Mouse (Mus musculus) E14TG2a.4 (cell line): Measurements from ENCODE around the gene Setd3.

Experiments used
- H3K27me3 ChIP-seq: 2 replicates; pipeline ENCODE4 v1.6.1; 2014; ENCODE audit warnings: low read length, control low read depth; ENCODE audit not compliant: insufficient read depth
- H3K36me3 ChIP-seq: 2 replicates; pipeline ENCODE4 v1.6.1; 2014; ENCODE audit warnings: low read length, control low read depth; ENCODE audit not compliant: insufficient read depth
- H3K4me1 ChIP-seq: replicated peaks from 2 replicates; pipeline ENCODE4 v1.6.1; 2014; ENCODE audit warnings: low read depth, low read length, control low read depth
- H3K4me3 ChIP-seq: replicated peaks from 2 replicates; pipeline ENCODE4 v1.5.1; 2014; ENCODE audit warnings: mild to moderate bottlenecking, low read length
- H3K9me3 ChIP-seq: 2 replicates; pipeline ENCODE4 v1.6.1; 2014; ENCODE audit warnings: low read length, control low read depth
- CTCF ChIP-seq: conservative IDR thresholded peaks from 2 replicates; pipeline ENCODE4 v1.5.1; 2014; ENCODE audit warnings: low read length
- NANOG ChIP-seq: IDR thresholded peaks from 2 replicates; pipeline ENCODE4 v1.6.1; 2014; ENCODE audit warnings: borderline replicate concordance, low read length, mixed read lengths
- POU5F1 ChIP-seq: IDR thresholded peaks from 2 replicates; pipeline ENCODE4 v1.6.1; 2014; ENCODE audit warnings: low read length, borderline replicate concordance

The Setd3 gene

DNA sequence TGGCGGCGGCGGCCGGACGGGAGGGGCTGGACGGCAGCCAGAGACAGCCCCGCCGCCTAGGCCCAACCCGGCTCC is at the start of gene Setd3:
Gene Setd3 (minus strand): TSS at position 69 of the 75 bp plus-strand sequence.
- Histone ChIP-seq H3K9me3 (no peaks in the 10 kb centered on the region), H3K36me3 (peaks cover 32% of the 10 kb centered on the region), H3K4me3 (peak within 1 kb of the TSS; percentile 100), H3K4me1 (peaks cover 31% of the 10 kb centered on the region), H3K27me3 (no peaks in the 10 kb centered on the region)
- no peak for TF ChIP-seq POU5F1
- no peak for TF ChIP-seq NANOG
- TF ChIP-seq CTCF = no peak

DNA sequence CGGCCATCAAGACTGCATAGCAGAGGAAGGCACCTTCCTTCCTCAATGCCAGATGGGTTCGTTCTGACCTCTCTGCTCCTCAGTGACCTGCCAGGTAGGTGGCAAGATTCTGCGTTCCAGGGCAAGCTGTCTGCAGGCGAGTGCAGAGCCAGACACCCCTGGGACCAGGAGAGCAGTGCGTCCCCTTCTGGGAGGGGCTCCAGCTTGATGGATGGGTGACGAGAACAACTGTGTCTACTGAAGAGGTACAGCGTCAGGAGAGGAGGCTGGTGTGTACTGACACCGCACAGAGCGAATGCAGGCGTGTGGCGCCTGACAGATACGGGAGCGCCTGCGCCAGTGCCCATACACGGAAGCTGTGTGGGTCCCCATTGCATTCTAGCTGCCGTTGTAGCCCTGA is 48.4 kb upstream of the Setd3 start:
- Histone ChIP-seq H3K27me3 (no peaks in the 10 kb centered on the region), H3K4me1 (peaks cover 71% of the 10 kb centered on the region), H3K36me3 (0 out of 2 replicates have a peak, but pooled peaks cover 2% of the 10 kb centered on the region), H3K9me3 (no peaks in the 10 kb centered on the region), H3K4me3 (no peak overlapping the region)
- TF ChIP-seq CTCF (no peak), POU5F1 (no peak), NANOG (no peak)

DNA sequence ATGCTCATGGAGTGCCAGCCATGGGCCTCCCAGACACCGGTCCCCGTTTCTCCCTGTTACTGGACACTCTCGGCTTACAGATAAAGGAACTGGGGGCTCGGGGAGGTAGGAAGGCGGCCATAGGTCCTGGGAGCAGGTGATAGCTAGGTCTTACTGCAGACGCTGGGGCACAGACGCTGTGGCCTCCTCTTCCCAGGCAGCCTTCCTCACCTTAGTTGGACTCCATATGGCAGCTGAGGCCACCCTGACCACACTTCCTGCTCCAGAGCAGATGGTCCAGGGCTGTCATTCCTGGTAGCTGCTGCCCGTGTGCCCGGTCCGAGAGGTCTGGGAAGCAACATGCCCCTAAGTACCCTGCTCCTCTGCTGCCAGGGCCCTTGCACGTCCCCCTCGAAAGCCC is 47.8 kb upstream of the Setd3 start:
- no peaks in the 10 kb centered on the region for H3K9me3 ChIP-seq
- peaks cover 70% of the 10 kb centered on the region for H3K4me1 ChIP-seq
- H3K36me3 ChIP-seq = 0 out of 2 replicates have a peak, but pooled peaks cover 2% of the 10 kb centered on the region
- H3K4me3 ChIP-seq = no peak overlapping the region
- TF ChIP-seq POU5F1 = no peak
- TF ChIP-seq CTCF = no peak
- TF ChIP-seq NANOG = no peak
- no peaks in the 10 kb centered on the region for H3K27me3 ChIP-seq

DNA sequence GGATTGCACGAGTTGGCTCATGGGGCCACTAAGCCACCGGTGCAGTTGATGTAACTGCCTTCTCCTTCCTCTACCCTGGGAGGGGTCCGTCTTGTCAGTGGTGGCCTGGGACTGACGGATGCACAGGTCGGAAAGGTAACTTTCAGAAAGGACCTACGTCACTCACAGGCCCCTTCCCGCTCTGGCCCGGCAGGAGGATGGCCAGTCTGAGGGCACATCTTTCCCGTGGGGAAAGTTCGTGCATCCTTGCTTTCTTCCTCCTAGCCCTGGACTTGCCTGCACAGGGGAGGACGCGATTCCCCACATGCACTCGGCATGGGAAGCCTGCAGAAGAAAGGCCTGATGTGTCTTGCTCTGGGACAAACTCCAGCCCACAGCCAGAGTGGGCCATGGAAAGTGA is 47.1 kb upstream of the Setd3 start:
- no peaks in the 10 kb centered on the region for H3K27me3 ChIP-seq
- H3K9me3 ChIP-seq = no peaks in the 10 kb centered on the region
- H3K4me3 ChIP-seq = no peak overlapping the region
- H3K4me1 ChIP-seq = peaks cover 68% of the 10 kb centered on the region
- TF ChIP-seq POU5F1 (no peak), NANOG (no peak), CTCF (no peak)
- H3K36me3 ChIP-seq = 0 out of 2 replicates have a peak, but pooled peaks cover 7% of the 10 kb centered on the region

- H3K9me3 ChIP-seq = no peaks in the 10 kb centered on the region
- no peak for TF ChIP-seq POU5F1
- no peak for TF ChIP-seq NANOG
- TF ChIP-seq CTCF = no peak
- peaks cover 68% of the 10 kb centered on the region for H3K4me1 ChIP-seq
- H3K4me3 ChIP-seq = no peak overlapping the region
- no peaks in the 10 kb centered on the region for H3K27me3 ChIP-seq
- H3K36me3 ChIP-seq = 0 out of 2 replicates have a peak, but pooled peaks cover 7% of the 10 kb centered on the region
These were observed 46.7 kb upstream of the Setd3 start for GRCm38 (mm10) chr12:108225781-108226180.

DNA sequence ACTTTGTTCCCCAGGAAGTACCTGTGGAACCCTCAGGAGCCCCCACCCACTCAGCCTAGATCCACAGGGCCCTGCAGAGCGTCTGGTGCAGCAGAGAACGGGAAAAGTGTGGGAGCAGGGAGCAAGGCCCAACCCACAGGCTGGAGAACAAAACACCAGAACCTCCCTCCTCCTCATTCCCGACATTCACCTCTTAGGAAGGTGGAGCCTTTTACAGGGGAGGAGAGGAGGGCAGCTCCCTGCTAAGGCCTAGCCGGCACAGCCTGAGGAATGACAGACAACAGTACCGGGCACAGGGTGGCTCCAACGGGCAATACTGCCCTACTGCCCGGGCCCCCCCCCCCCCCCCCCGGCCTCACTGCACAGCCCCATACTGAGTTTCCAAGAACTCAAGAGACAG is 44.2 kb upstream of the Setd3 start:
- TF ChIP-seq CTCF (no peak), POU5F1 (no peak), NANOG (no peak)
- peak overlapping the region; percentile 62 for H3K4me3 ChIP-seq
- H3K36me3 ChIP-seq = 0 out of 2 replicates have a peak, but pooled peaks cover 7% of the 10 kb centered on the region
- H3K9me3 ChIP-seq = no peaks in the 10 kb centered on the region
- no peaks in the 10 kb centered on the region for H3K27me3 ChIP-seq
- peaks cover 81% of the 10 kb centered on the region for H3K4me1 ChIP-seq

GRCm38 (mm10) chr12:108221712-108222111 is 42.6 kb upstream of the Setd3 start:
- Histone ChIP-seq H3K9me3 (no peaks in the 10 kb centered on the region), H3K27me3 (no peaks in the 10 kb centered on the region), H3K4me1 (peaks cover 85% of the 10 kb centered on the region), H3K4me3 (no peak overlapping the region), H3K36me3 (0 out of 2 replicates have a peak, but pooled peaks cover 5% of the 10 kb centered on the region)
- TF ChIP-seq POU5F1 (no peak), CTCF (no peak), NANOG (no peak)

DNA sequence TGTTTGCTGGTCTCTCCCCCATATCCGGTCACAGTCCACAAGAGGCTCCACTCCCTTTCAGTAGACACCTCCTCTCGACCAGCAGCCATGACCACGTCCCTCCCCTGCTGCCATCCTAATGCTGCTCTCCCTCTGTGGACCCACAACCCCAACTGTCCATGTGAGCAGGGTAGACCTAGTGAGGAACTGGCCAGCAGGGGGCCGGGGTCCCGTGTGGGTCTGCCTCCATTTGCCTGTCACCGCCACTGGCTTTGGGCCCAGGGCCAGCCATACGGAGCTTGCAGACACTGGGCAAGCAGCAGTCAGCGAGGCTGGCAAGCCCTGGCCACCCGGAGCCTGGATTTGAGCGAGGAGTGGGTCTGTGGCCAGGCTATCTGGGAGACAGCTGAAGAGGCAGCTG is 42.1 kb upstream of the Setd3 start:
- no peaks in the 10 kb centered on the region for H3K27me3 ChIP-seq
- TF ChIP-seq POU5F1 (no peak), NANOG (no peak), CTCF (peak; percentile 11)

GRCm38 (mm10) chr12:108220621-108221020 is 41.5 kb upstream of the Setd3 start:
- no peak for TF ChIP-seq NANOG
- TF ChIP-seq CTCF = no peak
- TF ChIP-seq POU5F1 = no peak
- Histone ChIP-seq H3K27me3 (no peaks in the 10 kb centered on the region), H3K4me1 (peaks cover 83% of the 10 kb centered on the region), H3K4me3 (no peak overlapping the region), H3K9me3 (no peaks in the 10 kb centered on the region), H3K36me3 (0 out of 2 replicates have a peak, but pooled peaks cover 5% of the 10 kb centered on the region)

More for the DNA sequence above, 42.1 kb upstream of the Setd3 start:
- no peaks in the 10 kb centered on the region for H3K9me3 ChIP-seq
- peaks cover 88% of the 10 kb centered on the region for H3K4me1 ChIP-seq
- no peak overlapping the region for H3K4me3 ChIP-seq
- 0 out of 2 replicates have a peak, but pooled peaks cover 5% of the 10 kb centered on the region for H3K36me3 ChIP-seq
